Mouse (Mus musculus): ENCODE measurements around the gene Adal.

DNA sequence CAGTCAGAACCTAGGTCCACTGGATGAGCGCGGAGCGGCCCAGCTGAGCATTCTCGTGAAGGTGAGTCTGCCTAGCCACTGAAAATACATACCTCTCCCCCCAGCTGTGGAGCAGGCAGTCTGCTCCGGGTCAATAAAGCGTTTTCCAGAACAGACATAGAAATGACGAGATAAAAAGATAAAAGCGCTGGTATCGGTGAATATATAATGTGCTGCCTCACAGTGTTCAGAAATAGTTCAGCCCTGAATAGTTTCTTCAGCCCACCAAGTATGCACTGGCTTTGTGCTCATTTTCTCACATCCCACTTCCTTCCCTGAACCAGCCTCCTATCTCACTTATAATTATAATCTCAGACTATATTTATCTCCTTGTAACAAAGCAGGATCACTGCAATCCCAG is 55.2 kb downstream of the Adal start:
- TF ChIP-seq CTCF (IDR thresholded peaks at IDR 0.05; ENCODE audit: low read depth): no peak
- TF ChIP-seq EP300 (IDR thresholded peaks at IDR 0.05; ENCODE audit: low read depth): no peak

Measured in liver, postnatal 0 days (tissue).